Mouse (Mus musculus): ENCODE measurements around the gene Tmem237. TPM values are rescaled to one million over a fixed set of nuclear protein-coding genes. Genes with fewer than 3 reads are reported as not detected.

The Tmem237 gene
- polyA plus RNA-seq, 1 experiment from 2014 or later, result 16.4 TPM

- DNase-seq (ENCODE audit: low spot score), result no peak
- H3K9ac ChIP-seq (ENCODE audit: low read length), result no peak within 1 kb of the TSS
- no peaks in the 10 kb centered on the region for H3K9me3 ChIP-seq (ENCODE audit: control insufficient read depth, low read length)
- no peak within 1 kb of the TSS for H3K27ac ChIP-seq (replicated peaks)
- H3K4me1 ChIP-seq (replicated peaks; ENCODE audit: control insufficient read depth, insufficient read depth), result no peaks in the 10 kb centered on the region
- no peaks in the 10 kb centered on the region for H3K36me3 ChIP-seq (ENCODE audit: control insufficient read depth, insufficient read depth, low read length)
- no peak for ATAC-seq (ENCODE audit: low FRiP score, low TSS enrichment)
- TF ChIP-seq EP300 (optimal IDR thresholded peaks at IDR 0.05) (no peak), CTCF (IDR thresholded peaks at IDR 0.05; ENCODE audit: low read depth) (no peak)
- H3K27me3 ChIP-seq (ENCODE audit: control insufficient read depth, insufficient read depth, low read length), result no peaks in the 10 kb centered on the region
- H3K4me3 ChIP-seq (ENCODE audit: low read depth, low read length), result no peak within 1 kb of the TSS
- no peak within 1 kb of the TSS for H3K4me2 ChIP-seq (replicated peaks; ENCODE audit: low read depth)
- 92% methylated on average over 19 of the region's 19 CpGs for WGBS
These were observed 25.5 kb downstream of the Tmem237 start, which contains the start of gene C2cd6 for GRCm38 (mm10) chr1:59094705-59095104. TSS of gene C2cd6 (minus strand) at chr1:59094900.

GRCm38 (mm10) chr1:59070867-59071266 lies 49.3 kb downstream of the Tmem237 start:
- WGBS, result 33% methylated on average over 3 of the region's 3 CpGs
- no peak overlapping the region for H3K4me3 ChIP-seq (ENCODE audit: low read depth, low read length)
- no peaks in the 10 kb centered on the region for H3K4me1 ChIP-seq (replicated peaks; ENCODE audit: control insufficient read depth, insufficient read depth)
- no peak overlapping the region for H3K27ac ChIP-seq (replicated peaks)
- no peaks in the 10 kb centered on the region for H3K36me3 ChIP-seq (ENCODE audit: control insufficient read depth, insufficient read depth, low read length)
- peak; percentile 44 for DNase-seq (ENCODE audit: low spot score)
- no peak overlapping the region for H3K4me2 ChIP-seq (replicated peaks; ENCODE audit: low read depth)
- H3K9ac ChIP-seq (ENCODE audit: low read length), result no peak overlapping the region
- no peaks in the 10 kb centered on the region for H3K9me3 ChIP-seq (ENCODE audit: control insufficient read depth, low read length)
- no peaks in the 10 kb centered on the region for H3K27me3 ChIP-seq (ENCODE audit: control insufficient read depth, insufficient read depth, low read length)
- ATAC-seq (ENCODE audit: low FRiP score, low TSS enrichment), result peak; percentile 51
- TF ChIP-seq CTCF (IDR thresholded peaks at IDR 0.05; ENCODE audit: low read depth) (peak; percentile 77), EP300 (optimal IDR thresholded peaks at IDR 0.05) (no peak)

GRCm38 (mm10) chr1:59067976-59068375 lies 52.2 kb downstream of the Tmem237 start:
- peak; percentile 41 for DNase-seq (ENCODE audit: low spot score)
- Histone ChIP-seq H3K27ac (replicated peaks) (no peak overlapping the region), H3K9me3 (ENCODE audit: control insufficient read depth, low read length) (no peaks in the 10 kb centered on the region), H3K27me3 (ENCODE audit: control insufficient read depth, insufficient read depth, low read length) (no peaks in the 10 kb centered on the region), H3K4me1 (replicated peaks; ENCODE audit: control insufficient read depth, insufficient read depth) (no peaks in the 10 kb centered on the region), H3K36me3 (ENCODE audit: control insufficient read depth, insufficient read depth, low read length) (no peaks in the 10 kb centered on the region), H3K4me3 (ENCODE audit: low read depth, low read length) (no peak overlapping the region), H3K4me2 (replicated peaks; ENCODE audit: low read depth) (no peak overlapping the region), H3K9ac (ENCODE audit: low read length) (no peak overlapping the region)
- peak; percentile 80 for TF ChIP-seq CTCF (IDR thresholded peaks at IDR 0.05; ENCODE audit: low read depth)
- TF ChIP-seq EP300 (optimal IDR thresholded peaks at IDR 0.05), result no peak
- ATAC-seq (ENCODE audit: low FRiP score, low TSS enrichment), result no peak
- WGBS, result 2% methylated on average over 3 of the region's 3 CpGs

GRCm38 (mm10) chr1:59063697-59064096 lies 56.5 kb downstream of the Tmem237 start:
- no peak overlapping the region for H3K4me2 ChIP-seq (replicated peaks; ENCODE audit: low read depth)
- no peaks in the 10 kb centered on the region for H3K9me3 ChIP-seq (ENCODE audit: control insufficient read depth, low read length)
- no peak overlapping the region for H3K9ac ChIP-seq (ENCODE audit: low read length)
- no peak for TF ChIP-seq CTCF (IDR thresholded peaks at IDR 0.05; ENCODE audit: low read depth)
- no peak overlapping the region for H3K27ac ChIP-seq (replicated peaks)
- WGBS, result 56% methylated on average over 3 of the region's 3 CpGs
- no peaks in the 10 kb centered on the region for H3K36me3 ChIP-seq (ENCODE audit: control insufficient read depth, insufficient read depth, low read length)
- H3K4me1 ChIP-seq (replicated peaks; ENCODE audit: control insufficient read depth, insufficient read depth), result no peaks in the 10 kb centered on the region
- H3K4me3 ChIP-seq (ENCODE audit: low read depth, low read length), result no peak overlapping the region
- DNase-seq (ENCODE audit: low spot score) (no peak), ATAC-seq (ENCODE audit: low FRiP score, low TSS enrichment) (no peak)
- no peaks in the 10 kb centered on the region for H3K27me3 ChIP-seq (ENCODE audit: control insufficient read depth, insufficient read depth, low read length)

GRCm38 (mm10) chr1:59056955-59057354 lies 63.3 kb downstream of the Tmem237 start:
- TF ChIP-seq CTCF (IDR thresholded peaks at IDR 0.05; ENCODE audit: low read depth) (no peak), EP300 (optimal IDR thresholded peaks at IDR 0.05) (no peak)
- H3K4me2 ChIP-seq (replicated peaks; ENCODE audit: low read depth), result no peak overlapping the region
- no peak overlapping the region for H3K9ac ChIP-seq (ENCODE audit: low read length)
- H3K4me1 ChIP-seq (replicated peaks; ENCODE audit: control insufficient read depth, insufficient read depth), result no peaks in the 10 kb centered on the region
- no peaks in the 10 kb centered on the region for H3K9me3 ChIP-seq (ENCODE audit: control insufficient read depth, low read length)
- no peak overlapping the region for H3K4me3 ChIP-seq (ENCODE audit: low read depth, low read length)
- no peak overlapping the region for H3K27ac ChIP-seq (replicated peaks)
- H3K27me3 ChIP-seq (ENCODE audit: control insufficient read depth, insufficient read depth, low read length), result no peaks in the 10 kb centered on the region
- WGBS, result 46% methylated on average over 2 of the region's 2 CpGs
- no peaks in the 10 kb centered on the region for H3K36me3 ChIP-seq (ENCODE audit: control insufficient read depth, insufficient read depth, low read length)
- DNase-seq (ENCODE audit: low spot score), result no peak
- ATAC-seq (ENCODE audit: low FRiP score, low TSS enrichment), result no peak

- no peak overlapping the region for H3K27ac ChIP-seq (replicated peaks)
- H3K36me3 ChIP-seq (ENCODE audit: control insufficient read depth, insufficient read depth, low read length), result no peaks in the 10 kb centered on the region
- H3K4me1 ChIP-seq (replicated peaks; ENCODE audit: control insufficient read depth, insufficient read depth), result no peaks in the 10 kb centered on the region
- no peak overlapping the region for H3K4me3 ChIP-seq (ENCODE audit: low read depth, low read length)
- 68% methylated on average over 2 of the region's 2 CpGs for WGBS
- H3K4me2 ChIP-seq (replicated peaks; ENCODE audit: low read depth), result no peak overlapping the region
- DNase-seq (ENCODE audit: low spot score) (no peak), ATAC-seq (ENCODE audit: low FRiP score, low TSS enrichment) (no peak)
- no peak overlapping the region for H3K9ac ChIP-seq (ENCODE audit: low read length)
- TF ChIP-seq CTCF (IDR thresholded peaks at IDR 0.05; ENCODE audit: low read depth) (no peak), EP300 (optimal IDR thresholded peaks at IDR 0.05) (no peak)
- H3K27me3 ChIP-seq (ENCODE audit: control insufficient read depth, insufficient read depth, low read length), result no peaks in the 10 kb centered on the region
- H3K9me3 ChIP-seq (ENCODE audit: control insufficient read depth, low read length), result no peaks in the 10 kb centered on the region
These were observed 68.9 kb downstream of the Tmem237 start for GRCm38 (mm10) chr1:59051306-59051705.

Other genes starting within 250 kb of the Tmem237 start
- gene Trak2, start 147.0 kb downstream of the Tmem237 start, polyA plus RNA-seq (2015; fragmentation: Nextera tagmentation; extraction: Ambion mirVana), result 7.3 and 8.7 TPM in 2 replicates
- 17.4 and 18.5 TPM in 2 replicates for gene Stradb, start 146.9 kb downstream of the Tmem237 start, polyA plus RNA-seq (2015; fragmentation: Nextera tagmentation; extraction: Ambion mirVana)
- 0.12 TPM in 1 of 2 replicates, not detected in the other for gene C2cd6, start 25.5 kb downstream of the Tmem237 start, polyA plus RNA-seq (2015; fragmentation: Nextera tagmentation; extraction: Ambion mirVana)
- 0.12 and 0.13 TPM in 2 replicates for gene Mpp4, start 43.0 kb upstream of the Tmem237 start, polyA plus RNA-seq (2015; fragmentation: Nextera tagmentation; extraction: Ambion mirVana)
- 3.4 and 3.6 TPM in 2 replicates for gene Als2, start 116.8 kb upstream of the Tmem237 start, polyA plus RNA-seq (2015; fragmentation: Nextera tagmentation; extraction: Ambion mirVana)
- 0.31 and 0.49 TPM in 2 replicates for gene Cdk15, start 136.5 kb upstream of the Tmem237 start, polyA plus RNA-seq (2015; fragmentation: Nextera tagmentation; extraction: Ambion mirVana)